In the genomic region with DNA sequence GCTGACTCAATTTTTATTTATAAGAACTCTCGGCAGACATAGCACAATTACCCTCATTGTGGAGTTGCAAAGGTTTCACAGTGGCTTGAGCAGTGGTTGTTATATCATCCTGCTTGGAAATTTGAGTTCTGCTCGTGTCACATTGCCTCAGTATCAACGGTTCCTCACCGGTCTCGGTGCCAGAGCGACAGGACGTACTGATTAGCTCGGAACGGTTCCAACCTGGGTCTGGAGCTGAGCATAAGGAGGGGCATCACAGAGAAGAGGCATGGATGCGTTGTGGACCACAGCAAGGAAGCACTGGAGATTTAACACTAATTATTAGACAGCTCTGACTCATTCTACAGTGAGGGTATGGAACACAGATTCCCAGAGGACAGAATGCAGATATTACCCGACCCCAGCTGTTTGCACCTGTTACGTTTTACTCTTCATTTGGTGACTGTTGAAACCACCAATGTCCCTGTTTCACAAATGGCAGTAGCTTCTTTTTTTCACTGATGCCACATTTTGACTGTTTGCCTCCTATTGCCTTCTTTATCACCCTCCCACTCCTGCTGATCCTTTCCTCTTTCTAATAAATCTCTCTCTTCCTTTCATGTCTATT, we compare ENCODE assay signal across 21 mouse cellular contexts.
"Had no signal": no experiment of that assay in that cellular context is flagged by ENCODE, and none has a peak within 500 bp of the region (broad histone marks: within the 10 kb centered on the region; RNA-seq: fewer than 3 reads in every experiment).

No protein-coding gene starts in this region.

- H3K36me3 ChIP-seq: heart, embryonic 10.5 days; heart, embryonic 12.5 days; hindbrain, embryonic 10.5 days; hindbrain, embryonic 12.5 days; intestine, embryonic 15.5 days; limb, embryonic 10.5 days; limb, embryonic 12.5 days; liver, embryonic 13.5 days had no signal

- H3K4me3 ChIP-seq: gastrocnemius, adult 2 months; heart, embryonic 10.5 days; heart, embryonic 12.5 days; hindbrain, embryonic 10.5 days; hindbrain, embryonic 12.5 days; intestine, embryonic 15.5 days; layer of hippocampus, adult 2 months; limb, embryonic 10.5 days; limb, embryonic 12.5 days; liver, embryonic 13.5 days had no signal

- DNase-seq: gastrocnemius, adult 2 months; gastrocnemius, postnatal 10 days; gastrocnemius, postnatal 25 days; heart, adult 18-20 months; heart, postnatal 10 days; heart, postnatal 4 days; kidney, adult 18-20 months; kidney, adult 8-10 months; kidney, postnatal 10 days; kidney, postnatal 25 days; kidney, postnatal 4 days; liver; liver, embryonic 13.5 days had no signal

- H3K27me3 ChIP-seq: heart, embryonic 12.5 days; hindbrain, embryonic 12.5 days; intestine, embryonic 15.5 days; limb, embryonic 12.5 days; liver, embryonic 13.5 days had no signal
